Mouse (Mus musculus) ES-E14 (cell line): ENCODE data around the gene Cpd.

Experiments used
- CHD2 ChIP-seq: IDR thresholded peaks from 2 replicates; pipeline ENCODE4 v1.6.1; 2014; ENCODE audit warnings: mild to moderate bottlenecking, low read depth, low read length, inconsistent platforms
- ZC3H11A ChIP-seq: IDR thresholded peaks from 2 replicates; pipeline ENCODE4 v1.6.1; 2012; ENCODE audit warnings: low read depth, mild to moderate bottlenecking, inconsistent platforms, low read length, borderline replicate concordance
- ZNF384 ChIP-seq: IDR thresholded peaks from 2 replicates; pipeline ENCODE4 v1.6.1; 2012; ENCODE audit warnings: low read depth, low read length, inconsistent platforms

DNA sequence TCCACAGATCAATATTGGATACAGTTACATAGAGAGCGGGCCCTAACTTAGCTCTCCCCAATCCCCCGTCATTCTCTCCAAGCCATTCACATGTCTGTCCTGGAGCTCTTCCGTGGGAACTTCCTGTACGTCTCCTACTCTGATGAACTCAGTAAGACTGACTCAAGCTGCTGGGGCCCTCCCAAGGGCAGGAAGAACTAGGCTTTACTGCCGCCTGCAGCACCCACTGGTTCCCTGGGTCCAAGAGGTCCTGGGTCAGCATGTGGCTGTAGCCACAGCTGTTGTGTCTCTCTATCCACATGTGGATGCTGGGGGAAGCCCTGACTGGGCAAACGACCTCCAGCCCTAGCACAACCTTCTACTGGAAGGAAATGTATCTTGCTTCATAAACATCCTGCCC is 27.9 kb upstream of the Cpd start:
- TF ChIP-seq ZC3H11A (no peak), CHD2 (no peak), ZNF384 (no peak)
